Mouse (Mus musculus) left cerebral cortex, adult 18-20 months (tissue): ENCODE results near the gene Pla2g12b. TPM values are rescaled to one million over a fixed set of nuclear protein-coding genes. Genes with fewer than 3 reads are reported as not detected.

Source experiments
- DNase-seq, 2 experiments: peaks; one replicate each; pipeline ENCODE4 v3.0.0; 2021 to 2022; ENCODE audit warnings: low spot score in 2 of 2, mixed read lengths in 1 of 2
- total RNA-seq, 2 experiments: library from RNA; stranded (reverse); gene quantifications; 2 replicates each; pipeline ENCODE4 v1.2.3; 2021

Pla2g12b gene
- total RNA-seq, 2 experiments from 2014 or later = not detected

DNA sequence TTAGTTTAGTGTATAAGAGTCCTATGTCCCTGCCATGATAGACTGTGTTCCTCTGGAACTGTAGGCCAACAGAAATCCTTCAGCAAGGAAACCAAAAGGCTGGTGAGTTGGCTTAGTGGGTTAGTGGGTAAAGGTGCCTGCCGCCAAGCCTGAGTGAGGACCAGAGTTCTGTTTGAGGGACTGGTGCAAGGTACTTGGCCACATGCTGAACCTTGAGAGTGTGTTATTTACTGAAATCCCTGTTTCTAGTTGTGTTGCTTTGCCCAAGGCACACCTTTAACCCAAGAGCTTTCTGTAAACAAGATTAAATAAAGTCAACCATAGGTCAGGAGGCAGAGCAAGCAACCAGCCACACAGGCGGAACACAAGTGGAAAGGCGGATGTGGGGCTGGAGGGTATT, 62.1 kb downstream of the Pla2g12b start:
- DNase-seq = no peak

DNA sequence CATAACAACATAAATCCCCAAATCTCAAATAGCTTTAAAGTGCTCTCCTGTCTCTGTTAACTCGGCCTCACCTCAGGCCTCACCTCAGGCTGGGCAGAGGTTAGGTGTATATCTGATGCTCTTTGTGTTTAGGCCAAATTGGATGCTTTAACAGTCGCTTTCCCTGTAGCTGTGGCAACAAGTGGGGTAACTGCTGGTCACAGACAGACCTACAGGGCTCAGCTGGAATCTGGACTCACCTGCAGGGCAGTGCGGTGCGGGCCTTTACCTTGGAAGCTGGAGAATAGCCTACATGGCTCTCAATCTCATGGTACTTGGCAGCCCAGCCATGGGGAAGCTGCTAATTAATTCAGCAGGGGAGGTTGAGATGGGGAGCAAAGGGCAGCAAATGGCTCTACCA, 63.2 kb downstream of the Pla2g12b start:
- no peak for DNase-seq

DNA sequence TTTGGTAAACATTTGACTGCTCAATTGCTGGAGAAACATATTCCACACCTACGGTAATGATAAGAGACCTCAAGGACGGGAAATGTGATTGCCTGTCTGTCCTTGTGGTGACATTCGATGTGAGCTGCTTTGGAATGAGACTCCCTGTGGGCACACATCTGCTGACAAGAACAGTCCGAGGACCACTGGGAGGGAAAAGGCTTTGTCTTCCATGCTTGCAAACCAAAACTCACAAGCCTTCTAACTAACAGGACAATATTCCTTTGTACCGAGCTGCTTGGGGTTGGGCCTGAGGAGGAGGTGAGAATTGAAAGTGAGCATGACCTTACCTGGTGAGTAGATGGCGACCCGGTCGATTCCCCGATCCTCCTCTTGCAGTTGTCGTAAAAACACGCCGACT, 63.8 kb downstream of the Pla2g12b start:
- no peak for DNase-seq

DNA sequence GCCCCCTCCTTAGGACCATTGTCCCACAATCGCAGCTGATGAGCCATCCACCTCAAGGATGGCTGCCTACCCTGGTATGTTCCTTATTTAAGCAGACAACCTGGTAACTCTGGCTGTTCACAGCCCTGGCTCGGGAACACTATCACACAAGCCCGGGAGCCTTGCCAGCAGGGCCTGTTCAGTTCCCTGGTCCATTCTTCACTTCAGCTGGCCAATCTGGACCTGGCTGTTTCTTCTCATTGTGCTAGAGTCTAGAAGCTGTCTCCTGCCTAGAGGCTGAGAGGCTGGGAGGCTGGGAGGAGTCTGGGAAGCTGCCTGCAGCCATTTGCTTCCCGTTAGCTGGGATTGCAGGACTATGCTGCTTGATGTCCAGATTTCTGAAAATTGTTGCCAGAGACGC, 67.0 kb downstream of the Pla2g12b start:
- peak in 1 of 2 experiments; percentile 29 for DNase-seq

Other genes with a start within 250 kb of the Pla2g12b start
- 1 to 10 TPM; 5.5 to 7.1 TPM for gene Sept10, start 181.8 kb upstream of the Pla2g12b start, total RNA-seq
- 1 to 10 TPM; 6.9 to 7.8 TPM for gene Sowahc, start 181.7 kb upstream of the Pla2g12b start, total RNA-seq
- 10 to 100 TPM; 44.8 to 49.7 TPM for gene P4ha1, start 80.4 kb upstream of the Pla2g12b start, total RNA-seq
- gene Gm10273, start 8.0 kb upstream of the Pla2g12b start, total RNA-seq = 10 to 100 TPM; 46.4 to 50.8 TPM
- gene Oit3, start 38.1 kb downstream of the Pla2g12b start, total RNA-seq = under 1 TPM; 0.19 to 0.35 TPM
- gene Gm10322, start 212.4 kb downstream of the Pla2g12b start, total RNA-seq = not detected
- 10 to 100 TPM; 35.6 to 39.9 TPM for gene Mcu, start 213.0 kb downstream of the Pla2g12b start, total RNA-seq